15 mouse cellular contexts compared by ENCODE assay signal in genomic region chr15:93381337-93381736, GRCm38 (mm10).
"Had no signal": no experiment of that assay in that cellular context is flagged by ENCODE, and none has a peak within 500 bp of the region (broad histone marks: within the 10 kb centered on the region; RNA-seq: fewer than 3 reads in every experiment).

No protein-coding gene starts in this region.

- DNase-seq: retina, postnatal 1 day; right cerebral cortex, adult 18-20 months; right cerebral cortex, postnatal 14 days; right cerebral cortex, postnatal 25 days; right cerebral cortex, postnatal 4 days; spleen, adult 18-20 months; thymus, adult 18-20 months; thymus, adult 2 months; thymus, postnatal 14 days; thymus, postnatal 25 days; thymus, postnatal 36 days; thymus, postnatal 4 days had no signal

- H3K9ac ChIP-seq: neural tube, embryonic 15.5 days; stomach, embryonic 15.5 days had no signal

- H3K4me2 ChIP-seq: neural tube, embryonic 15.5 days; stomach, embryonic 15.5 days had no signal

- H3K4me1 ChIP-seq: neural tube, embryonic 15.5 days; stomach, embryonic 15.5 days had no signal

- H3K27ac ChIP-seq: neural tube, embryonic 15.5 days; stomach, embryonic 15.5 days; stomach, postnatal 0 days had no signal

- H3K4me3 ChIP-seq: neural tube, embryonic 15.5 days; stomach, embryonic 15.5 days had no signal

- H3K27me3 ChIP-seq: neural tube, embryonic 15.5 days; stomach, embryonic 15.5 days had no signal

- H3K9me3 ChIP-seq: neural tube, embryonic 15.5 days; stomach, embryonic 15.5 days had no signal
